Mouse (Mus musculus): ENCODE measurements around the gene Acer1. TPM values are rescaled to one million over a fixed set of nuclear protein-coding genes. Genes with fewer than 3 reads are reported as not detected.

Acer1 gene
- polyA plus RNA-seq, 1 experiment from 2014 or later: 0.15 TPM

DNA sequence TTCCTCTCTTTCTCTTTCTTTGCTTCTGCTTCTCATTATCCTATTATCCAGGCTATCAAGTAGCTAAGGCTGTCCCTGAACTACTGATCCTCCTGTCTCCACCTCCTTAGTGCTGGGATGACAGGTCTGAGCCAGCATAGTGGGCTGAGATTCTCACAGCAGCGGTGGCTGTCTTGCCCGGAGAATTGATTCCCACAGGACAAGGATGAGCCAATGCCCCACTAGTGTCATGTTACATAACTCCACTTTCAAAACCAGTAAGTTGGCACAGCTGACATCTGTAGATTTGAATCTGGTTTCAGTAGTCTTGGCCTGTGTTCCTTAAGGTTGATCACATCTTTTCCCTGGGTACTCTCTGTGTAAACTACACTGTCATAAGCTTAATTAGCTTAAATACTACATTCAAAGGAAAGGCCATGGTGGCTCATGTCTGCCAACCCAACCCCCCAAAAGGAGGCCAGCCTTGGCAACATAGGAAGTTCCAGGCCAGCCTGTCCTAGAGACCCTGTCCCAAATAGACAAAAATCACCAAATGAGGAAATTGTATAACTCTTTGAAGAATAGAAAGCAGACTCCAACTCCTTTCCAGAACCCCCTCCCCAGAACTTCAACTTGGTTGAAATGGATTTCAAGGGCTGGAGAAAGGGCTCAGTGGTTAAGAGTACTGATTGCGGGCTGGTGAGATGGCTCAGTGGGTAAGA lies 4.3 kb upstream of the Acer1 start:
- H3K27ac ChIP-seq: no peak overlapping the region
- no peak overlapping the region for H3K9ac ChIP-seq
- no peaks in the 10 kb centered on the region for H3K27me3 ChIP-seq (replicated peaks)
- no peaks in the 10 kb centered on the region for H3K9me3 ChIP-seq
- 86% methylated on average over 3 of the region's 3 CpGs for WGBS
- H3K36me3 ChIP-seq: no peaks in the 10 kb centered on the region
- peaks cover 6% of the 10 kb centered on the region for H3K4me1 ChIP-seq
- H3K4me3 ChIP-seq (replicated peaks): no peak overlapping the region
- no peak overlapping the region for H3K4me2 ChIP-seq
- no peak for ATAC-seq (ENCODE audit: insufficient read depth, low FRiP score, low read depth)

- H3K9me3 ChIP-seq: no peaks in the 10 kb centered on the region
- H3K4me2 ChIP-seq: no peak overlapping the region
- H3K27me3 ChIP-seq (replicated peaks): no peaks in the 10 kb centered on the region
- no peaks in the 10 kb centered on the region for H3K36me3 ChIP-seq
- no peak overlapping the region for H3K9ac ChIP-seq
- H3K4me3 ChIP-seq (replicated peaks): no peak overlapping the region
- H3K27ac ChIP-seq: no peak overlapping the region
- peaks cover under 1% of the 10 kb centered on the region; the same call in 1 of the 2 replicates for H3K4me1 ChIP-seq
- ATAC-seq (ENCODE audit: insufficient read depth, low FRiP score, low read depth): no peak
- WGBS: 81% methylated on average over 3 of the region's 3 CpGs
These were observed 3.7 kb upstream of the Acer1 start for GRCm38 (mm10) chr17:56985656-56986055.

GRCm38 (mm10) chr17:56984886-56985285 lies 3.0 kb upstream of the Acer1 start:
- 75% methylated on average over 9 of the region's 9 CpGs for WGBS
- Histone ChIP-seq H3K36me3 (no peaks in the 10 kb centered on the region), H3K9ac (no peak overlapping the region), H3K4me1 (no peaks in the 10 kb centered on the region), H3K9me3 (no peaks in the 10 kb centered on the region), H3K4me2 (no peak overlapping the region), H3K27ac (no peak overlapping the region), H3K4me3 (replicated peaks) (no peak overlapping the region), H3K27me3 (replicated peaks) (no peaks in the 10 kb centered on the region)
- ATAC-seq (ENCODE audit: insufficient read depth, low FRiP score, low read depth): no peak

GRCm38 (mm10) chr17:56981049-56981448 lies 877 bp downstream of the Acer1 start:
- H3K9me3 ChIP-seq: no peaks in the 10 kb centered on the region
- H3K4me2 ChIP-seq: no peak overlapping the region
- H3K9ac ChIP-seq: no peak overlapping the region
- H3K4me1 ChIP-seq: no peaks in the 10 kb centered on the region
- ATAC-seq (ENCODE audit: insufficient read depth, low FRiP score, low read depth): no peak
- no peaks in the 10 kb centered on the region for H3K27me3 ChIP-seq (replicated peaks)
- no peaks in the 10 kb centered on the region for H3K36me3 ChIP-seq
- H3K4me3 ChIP-seq (replicated peaks): no peak overlapping the region
- WGBS: 61% methylated on average over 7 of the region's 7 CpGs
- no peak overlapping the region for H3K27ac ChIP-seq

DNA sequence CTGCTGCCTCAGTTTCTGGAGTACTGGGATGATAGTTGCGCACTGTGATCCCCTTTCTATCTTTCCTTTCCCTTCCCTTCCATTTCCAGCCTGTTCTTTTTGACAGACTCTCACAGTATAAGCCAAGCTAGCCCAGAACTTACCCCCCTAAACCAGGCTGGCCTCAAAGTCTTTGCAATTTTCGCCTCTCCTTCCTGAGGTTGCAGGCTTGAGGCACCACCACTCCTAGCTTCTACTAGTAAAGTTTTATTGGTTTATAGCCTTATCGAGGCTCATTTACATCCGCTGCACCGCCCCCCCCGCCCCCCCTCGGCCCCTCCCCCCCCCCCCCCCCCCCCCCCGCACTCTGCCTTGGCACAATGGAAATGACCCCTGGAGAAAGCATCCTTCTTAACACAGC lies 2.4 kb downstream of the Acer1 start:
- H3K9ac ChIP-seq: no peak overlapping the region
- ATAC-seq (ENCODE audit: insufficient read depth, low FRiP score, low read depth): no peak
- no peak overlapping the region for H3K27ac ChIP-seq
- WGBS: 57% methylated on average over 4 of the region's 8 CpGs
- H3K4me3 ChIP-seq (replicated peaks): no peak overlapping the region
- no peaks in the 10 kb centered on the region for H3K4me1 ChIP-seq
- H3K27me3 ChIP-seq (replicated peaks): no peaks in the 10 kb centered on the region
- no peaks in the 10 kb centered on the region for H3K9me3 ChIP-seq
- H3K36me3 ChIP-seq: no peaks in the 10 kb centered on the region
- no peak overlapping the region for H3K4me2 ChIP-seq

DNA sequence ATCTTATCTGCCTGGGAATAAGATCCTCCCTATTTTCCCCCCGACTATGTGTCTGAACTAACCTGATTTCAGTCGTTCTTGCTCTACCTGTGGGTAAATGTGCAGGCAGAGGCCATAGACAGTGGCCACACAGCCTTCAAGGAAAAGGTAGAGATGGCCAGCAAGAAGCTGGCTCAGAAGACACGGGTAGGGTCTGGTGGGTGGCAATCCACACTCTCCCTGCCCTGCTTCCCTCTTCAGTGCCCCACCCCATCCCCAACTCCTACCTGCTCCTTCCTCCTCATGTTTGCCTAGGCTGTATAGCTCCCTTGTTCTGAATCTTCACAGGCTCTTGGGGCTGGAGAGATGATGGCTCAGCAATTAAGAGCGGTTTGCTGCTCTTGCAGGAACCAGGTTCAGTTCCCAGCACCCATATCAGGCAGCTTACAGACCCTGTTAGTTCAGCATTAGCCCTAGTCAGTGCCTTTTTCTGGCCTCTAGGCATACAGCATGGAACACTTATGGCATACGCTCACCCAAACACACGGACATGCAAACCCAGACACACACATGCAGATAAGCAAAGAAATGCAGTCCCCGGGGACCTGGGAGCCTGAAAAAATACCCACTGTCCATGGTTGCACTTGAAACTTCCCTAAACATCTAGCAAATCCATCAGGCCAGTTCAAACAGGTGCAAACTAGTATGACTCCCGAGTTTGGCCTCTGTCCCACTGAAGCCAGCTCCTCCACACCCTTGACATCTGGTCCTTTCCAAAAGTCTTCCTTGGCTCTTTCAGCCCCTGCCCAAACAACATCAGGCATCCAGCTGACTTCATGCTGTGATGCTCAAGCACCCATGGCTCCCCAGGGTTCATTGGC lies 5.2 kb downstream of the Acer1 start:
- Histone ChIP-seq H3K36me3 (no peaks in the 10 kb centered on the region), H3K4me1 (no peaks in the 10 kb centered on the region), H3K27me3 (replicated peaks) (no peaks in the 10 kb centered on the region), H3K27ac (no peak overlapping the region), H3K4me3 (replicated peaks) (no peak overlapping the region), H3K9ac (no peak overlapping the region), H3K4me2 (no peak overlapping the region), H3K9me3 (no peaks in the 10 kb centered on the region)
- 0 out of 2 replicates have a peak, but pooled peaks have one; percentile 26 for ATAC-seq (ENCODE audit: insufficient read depth, low FRiP score, low read depth)
- whole genome bisulfite sequencing: 70% methylated on average over 8 of the region's 8 CpGs

- H3K4me3 ChIP-seq (replicated peaks): no peak overlapping the region
- 70% methylated on average over 3 of the region's 3 CpGs for WGBS
- H3K36me3 ChIP-seq: no peaks in the 10 kb centered on the region
- no peak overlapping the region for H3K4me2 ChIP-seq
- ATAC-seq (ENCODE audit: insufficient read depth, low FRiP score, low read depth): no peak
- H3K9me3 ChIP-seq: no peaks in the 10 kb centered on the region
- no peaks in the 10 kb centered on the region for H3K27me3 ChIP-seq (replicated peaks)
- no peak overlapping the region for H3K9ac ChIP-seq
- H3K27ac ChIP-seq: no peak overlapping the region
- no peaks in the 10 kb centered on the region for H3K4me1 ChIP-seq
These were observed 6.5 kb downstream of the Acer1 start for GRCm38 (mm10) chr17:56975391-56975790.

DNA sequence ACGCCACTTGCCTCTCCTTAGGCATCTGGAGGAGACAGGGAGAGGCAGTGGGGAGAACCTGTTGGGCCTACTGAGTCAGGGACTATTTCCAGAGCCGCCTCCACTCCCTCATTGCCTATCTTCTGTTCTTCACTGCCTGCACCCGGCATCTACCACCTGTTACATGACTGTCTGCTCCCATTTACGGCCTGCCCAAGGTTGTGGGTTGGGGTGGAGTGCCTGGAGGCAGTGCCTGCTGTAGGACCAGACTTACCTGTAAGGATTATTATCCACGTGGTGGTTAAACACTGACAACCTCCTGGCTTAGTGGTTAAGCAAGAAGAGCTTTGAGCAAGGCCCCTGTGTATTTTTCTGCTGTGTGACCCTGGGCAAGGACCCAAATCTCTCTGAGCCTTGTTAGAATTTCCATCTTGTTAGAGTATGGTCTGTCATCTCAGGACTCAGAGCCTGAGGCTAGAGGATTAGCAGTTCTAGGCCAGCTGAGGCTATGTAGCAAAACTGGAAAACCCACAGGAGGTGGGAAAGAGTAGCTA lies 7.2 kb downstream of the Acer1 start:
- Histone ChIP-seq H3K9ac (no peak overlapping the region), H3K36me3 (no peaks in the 10 kb centered on the region), H3K4me1 (no peaks in the 10 kb centered on the region), H3K27me3 (replicated peaks) (no peaks in the 10 kb centered on the region), H3K9me3 (no peaks in the 10 kb centered on the region), H3K27ac (no peak overlapping the region), H3K4me2 (no peak overlapping the region), H3K4me3 (replicated peaks) (no peak overlapping the region)
- no peak for ATAC-seq (ENCODE audit: insufficient read depth, low FRiP score, low read depth)
- 58% methylated on average over 5 of the region's 5 CpGs for WGBS

DNA sequence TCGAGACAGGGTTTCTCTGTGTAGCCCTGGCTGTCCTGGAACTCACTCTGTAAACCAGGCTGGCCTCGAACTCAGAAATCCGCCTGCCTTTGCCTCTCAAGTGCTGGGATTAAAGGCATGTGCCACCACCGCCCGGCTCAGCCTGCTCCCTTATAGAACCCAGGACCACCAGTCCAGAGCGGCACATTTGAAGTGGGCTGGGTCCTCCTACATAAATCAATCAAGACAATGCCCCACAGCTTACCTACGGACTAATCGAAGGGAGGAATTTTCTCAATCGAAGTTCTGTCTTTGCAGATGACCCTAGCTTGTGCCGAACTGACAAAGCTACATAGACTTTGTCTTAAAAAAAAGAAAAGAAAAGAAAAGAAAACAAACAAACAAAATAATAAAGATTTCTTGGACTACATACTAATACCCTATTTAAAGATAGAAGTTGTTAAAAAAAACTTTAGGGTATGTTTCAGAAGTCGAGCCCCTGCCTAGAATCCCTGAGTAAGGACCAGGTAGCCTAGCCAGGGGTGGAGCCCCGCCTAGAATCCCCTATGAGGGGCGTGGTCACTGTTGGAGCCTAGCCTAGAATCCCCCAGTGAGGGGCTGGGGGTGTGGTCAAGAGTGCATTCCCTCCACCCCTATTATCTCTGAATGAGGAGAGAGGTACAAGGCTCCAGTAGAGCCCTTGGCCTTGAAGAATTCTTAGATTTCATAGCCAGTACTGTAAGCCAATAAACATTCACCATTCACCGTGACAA lies 7.8 kb downstream of the Acer1 start:
- no peaks in the 10 kb centered on the region for H3K36me3 ChIP-seq
- no peaks in the 10 kb centered on the region for H3K4me1 ChIP-seq
- no peak for ATAC-seq (ENCODE audit: insufficient read depth, low FRiP score, low read depth)
- H3K27ac ChIP-seq: no peak overlapping the region
- no peak overlapping the region for H3K4me2 ChIP-seq
- no peak overlapping the region for H3K9ac ChIP-seq
- no peaks in the 10 kb centered on the region for H3K27me3 ChIP-seq (replicated peaks)
- 59% methylated on average over 13 of the region's 14 CpGs for WGBS
- no peaks in the 10 kb centered on the region for H3K9me3 ChIP-seq
- no peak overlapping the region for H3K4me3 ChIP-seq (replicated peaks)

DNA sequence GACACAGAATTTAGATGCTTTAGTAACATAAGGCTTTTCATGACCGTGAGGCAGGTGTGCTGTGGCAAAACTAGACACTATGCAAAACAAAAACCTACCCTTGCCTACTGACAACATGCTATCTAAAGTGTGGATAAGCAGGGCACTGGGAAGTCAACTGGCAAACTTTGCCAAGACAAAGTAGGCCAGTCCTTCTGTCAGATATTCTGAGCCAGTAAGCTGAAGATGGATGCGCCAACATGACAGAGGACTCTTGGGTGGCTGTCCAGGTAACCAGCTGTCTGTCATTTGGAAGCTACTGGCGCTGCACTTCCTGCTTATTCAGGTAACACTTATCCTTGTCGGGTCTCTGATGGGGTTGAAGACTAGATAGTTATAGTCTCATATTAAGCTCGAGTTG lies 11.8 kb downstream of the Acer1 start:
- WGBS: 64% methylated on average over 5 of the region's 5 CpGs
- H3K9ac ChIP-seq: no peak overlapping the region
- H3K9me3 ChIP-seq: no peaks in the 10 kb centered on the region
- ATAC-seq (ENCODE audit: insufficient read depth, low FRiP score, low read depth): no peak
- H3K4me2 ChIP-seq: no peak overlapping the region
- no peaks in the 10 kb centered on the region for H3K27me3 ChIP-seq (replicated peaks)
- H3K27ac ChIP-seq: no peak overlapping the region
- no peaks in the 10 kb centered on the region for H3K36me3 ChIP-seq
- no peaks in the 10 kb centered on the region for H3K4me1 ChIP-seq
- no peak overlapping the region for H3K4me3 ChIP-seq (replicated peaks)

DNA sequence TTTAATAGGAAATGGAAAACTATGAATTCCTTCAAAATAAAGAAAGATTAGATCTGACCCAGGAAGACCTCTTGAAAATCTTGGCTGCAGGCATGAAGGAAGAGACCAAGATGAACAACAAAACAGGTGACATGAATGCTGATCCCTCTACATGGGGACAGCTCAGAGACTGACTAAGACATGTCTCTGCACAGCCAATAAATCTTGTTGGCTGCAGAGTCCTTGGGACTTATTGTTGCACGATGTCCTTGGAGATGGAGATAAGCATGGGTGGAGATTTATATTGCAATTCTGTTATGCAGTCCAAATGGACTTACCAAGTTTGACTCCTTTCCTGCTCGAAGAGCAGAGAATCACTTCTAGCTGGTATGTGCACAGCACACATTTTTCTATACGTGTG lies 12.6 kb downstream of the Acer1 start:
- no peak for ATAC-seq (ENCODE audit: insufficient read depth, low FRiP score, low read depth)
- Histone ChIP-seq H3K9me3 (no peaks in the 10 kb centered on the region), H3K36me3 (no peaks in the 10 kb centered on the region), H3K9ac (no peak overlapping the region), H3K4me2 (no peak overlapping the region), H3K4me3 (replicated peaks) (no peak overlapping the region), H3K4me1 (no peaks in the 10 kb centered on the region), H3K27ac (no peak overlapping the region), H3K27me3 (replicated peaks) (no peaks in the 10 kb centered on the region)
- 54% methylated on average over 3 of the region's 3 CpGs for WGBS

DNA sequence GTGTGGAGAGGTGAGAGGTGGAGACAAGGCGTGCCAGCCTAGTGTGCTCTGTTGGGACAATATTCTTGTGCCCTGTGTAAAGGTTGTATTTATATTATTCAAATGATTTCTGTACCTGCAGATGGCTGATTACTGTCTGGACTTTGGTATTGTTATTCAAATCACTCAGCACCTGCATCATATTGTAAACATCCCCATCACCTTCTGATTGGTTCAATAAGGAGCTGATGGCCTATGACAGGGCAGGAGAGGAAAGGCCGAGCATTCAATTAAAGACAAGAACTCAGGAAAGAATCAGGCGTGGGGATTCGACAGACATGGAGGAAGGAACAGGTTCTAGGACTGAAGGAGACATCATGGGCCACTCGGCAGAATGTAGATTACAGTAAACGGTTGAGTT lies 18.3 kb downstream of the Acer1 start:
- H3K4me1 ChIP-seq: no peaks in the 10 kb centered on the region
- WGBS: 74% methylated on average over 6 of the region's 6 CpGs
- H3K4me2 ChIP-seq: no peak overlapping the region
- no peak overlapping the region for H3K27ac ChIP-seq
- H3K9me3 ChIP-seq: no peaks in the 10 kb centered on the region
- H3K9ac ChIP-seq: no peak overlapping the region
- no peaks in the 10 kb centered on the region for H3K27me3 ChIP-seq (replicated peaks)
- ATAC-seq (ENCODE audit: insufficient read depth, low FRiP score, low read depth): no peak
- no peak overlapping the region for H3K4me3 ChIP-seq (replicated peaks)
- H3K36me3 ChIP-seq: no peaks in the 10 kb centered on the region
